Mouse (Mus musculus): ENCODE results near the gene Impg2.

Gene Impg2

DNA sequence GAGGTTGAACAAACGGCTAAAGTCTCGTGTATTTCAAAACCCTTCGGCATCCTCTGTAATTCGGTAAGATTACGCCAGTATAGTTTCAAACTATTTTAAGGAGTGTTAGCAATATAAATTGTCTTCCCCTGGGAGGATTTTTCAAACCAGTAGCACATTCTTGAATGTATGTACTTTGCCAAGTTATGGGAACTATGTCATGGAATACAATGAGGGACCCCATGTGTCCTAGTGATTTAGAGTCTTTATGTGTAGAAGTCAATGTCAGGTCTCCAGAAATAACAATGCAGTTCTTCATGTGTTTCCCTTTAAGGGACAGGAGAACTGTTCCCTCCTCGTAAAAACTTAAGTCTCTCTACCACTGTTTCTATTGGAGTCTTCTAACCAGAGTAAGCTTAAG, 94.1 kb downstream of the Impg2 start:
- no peak for DNase-seq (ENCODE audit: inconsistent age in 2 of 2, low spot score in 1 of 2)

- DNase-seq (ENCODE audit: inconsistent age in 2 of 2, low spot score in 1 of 2), result no peak
These were observed 94.7 kb downstream of the Impg2 start for GRCm38 (mm10) chr16:56298836-56299235.

GRCm38 (mm10) chr16:56302996-56303395, 98.9 kb downstream of the Impg2 start:
- no peak for DNase-seq (ENCODE audit: inconsistent age in 2 of 2, low spot score in 1 of 2)

DNA sequence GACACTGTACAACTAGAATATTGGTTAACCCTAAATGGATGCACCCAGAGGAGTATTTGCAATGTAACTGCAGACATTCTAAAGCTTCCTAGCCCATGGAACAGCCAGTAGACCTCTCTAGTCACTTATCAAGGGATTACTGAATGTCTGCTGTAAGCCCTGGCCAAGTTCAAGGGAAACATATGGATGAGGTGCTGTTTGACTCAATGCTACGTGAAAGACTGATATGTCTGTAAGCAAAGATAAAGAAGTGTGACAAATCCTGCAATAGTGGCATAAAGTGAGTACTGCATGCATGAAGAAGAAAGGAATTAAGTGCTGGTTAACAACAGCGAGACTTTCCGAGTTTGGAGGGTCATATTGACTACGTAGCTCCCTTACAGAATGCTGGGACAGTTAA, 100.1 kb downstream of the Impg2 start:
- no peak for DNase-seq (ENCODE audit: inconsistent age in 2 of 2, low spot score in 1 of 2)

DNA sequence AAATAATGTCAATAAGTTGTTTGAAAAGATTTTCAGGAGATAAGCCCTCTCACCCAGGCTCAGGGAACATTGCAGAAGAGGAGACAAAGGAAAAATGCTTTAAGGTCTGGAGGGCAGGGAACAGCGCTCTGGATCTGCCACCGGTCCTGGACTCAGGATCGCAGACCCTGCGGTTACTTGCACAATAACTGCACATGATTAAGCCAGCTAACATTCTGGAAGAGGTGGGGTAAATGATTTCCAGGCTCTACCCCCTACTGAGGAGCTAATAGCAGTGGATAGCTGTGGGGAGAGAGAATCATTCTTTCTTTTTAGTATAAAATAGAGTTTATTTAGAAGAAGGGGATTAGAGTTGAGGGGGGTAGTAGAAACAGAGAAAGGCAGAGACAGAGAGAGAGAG, 103.5 kb downstream of the Impg2 start:
- DNase-seq (ENCODE audit: inconsistent age in 2 of 2, low spot score in 1 of 2), result no peak

DNA sequence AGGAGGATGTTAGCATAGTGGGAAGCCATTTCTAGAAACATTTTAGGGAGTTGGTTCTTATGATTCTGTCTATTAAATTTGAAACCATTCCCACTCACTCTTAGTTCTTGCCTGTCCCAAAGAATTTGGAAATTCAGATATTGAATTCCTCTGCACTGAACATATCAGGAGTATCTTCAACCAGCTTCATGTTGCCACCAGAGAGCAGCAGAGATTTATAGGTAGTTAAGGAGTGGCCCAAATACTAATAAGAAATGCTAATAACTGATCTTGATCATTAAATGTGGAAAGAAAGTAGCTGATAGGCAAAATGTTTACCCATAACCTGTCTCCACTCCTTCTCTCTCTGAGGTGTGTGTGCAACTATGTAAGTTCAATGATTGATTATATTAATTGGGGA, 107.2 kb downstream of the Impg2 start:
- peak in 1 of 2 experiments; percentile 33 for DNase-seq (ENCODE audit: inconsistent age in 2 of 2, low spot score in 1 of 2)
